15 mouse cellular contexts compared by ENCODE assay signal in the genomic region with DNA sequence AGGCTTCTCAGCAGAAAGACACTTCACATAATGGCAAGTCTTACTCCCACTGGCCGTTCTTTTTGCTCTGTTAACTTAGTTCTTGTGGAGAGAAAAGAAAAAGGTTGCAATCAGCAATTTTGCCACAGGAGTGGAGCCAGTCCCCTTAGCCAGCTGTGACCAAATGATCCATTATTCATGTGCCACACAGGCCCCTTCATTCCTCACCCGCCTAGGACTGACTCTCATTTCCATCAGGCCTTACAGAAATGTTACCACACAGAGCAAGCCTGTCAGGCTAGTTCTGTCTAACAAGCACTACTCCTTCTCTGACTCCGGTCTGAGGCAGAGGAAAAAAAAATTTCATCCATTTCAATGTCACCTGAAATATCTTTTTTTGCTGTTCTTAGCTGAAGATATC.
A peak's percentile ranks its signal among the peaks of the same experiment; 100 is the strongest.
DNase-seq lines count a peak whose midpoint lies in the region; ATAC-seq lines count a peak whose summit lies in the region.
"Had no signal": no experiment of that assay in that cellular context is flagged by ENCODE, and none has a peak within 500 bp of the region (broad histone marks: within the 10 kb centered on the region; RNA-seq: fewer than 3 reads in every experiment).

No protein-coding gene starts in this region.

- no peaks in the 10 kb centered on the region for H3K27me3 ChIP-seq in midbrain, embryonic 12.5 days
- H3K27me3 ChIP-seq: heart, embryonic 13.5 days; liver, embryonic 12.5 days had no signal

- H3K4me3 ChIP-seq in midbrain, embryonic 12.5 days: no peak overlapping the region
- H3K4me3 ChIP-seq: heart, embryonic 13.5 days; limb, embryonic 10.5 days; liver, embryonic 12.5 days had no signal

- H3K4me2 ChIP-seq in midbrain, embryonic 12.5 days (replicated peaks): no peak overlapping the region
- H3K4me2 ChIP-seq: heart, embryonic 13.5 days; liver, embryonic 12.5 days had no signal

- peaks cover 6% of the 10 kb centered on the region; the same call in 1 of the 2 replicates for H3K4me1 ChIP-seq in midbrain, embryonic 12.5 days
- H3K4me1 ChIP-seq: heart, embryonic 13.5 days; limb, embryonic 10.5 days; liver, embryonic 12.5 days had no signal

- no peaks in the 10 kb centered on the region for H3K36me3 ChIP-seq in midbrain, embryonic 12.5 days
- H3K36me3 ChIP-seq: heart, embryonic 13.5 days; limb, embryonic 10.5 days; liver, embryonic 12.5 days had no signal

- no peak overlapping the region for H3K9ac ChIP-seq in midbrain, embryonic 12.5 days (replicated peaks)
- H3K9ac ChIP-seq: heart, embryonic 13.5 days; liver, embryonic 12.5 days had no signal

- peak; percentile 96 for ATAC-seq in midbrain, embryonic 12.5 days (ENCODE audit: low FRiP score, low read depth)
- ATAC-seq: liver, embryonic 12.5 days had no signal

- WGBS in midbrain, embryonic 12.5 days: 19% methylated on average over 3 of the region's 3 CpGs

- no peak overlapping the region; the same call in 1 of the 2 replicates for H3K27ac ChIP-seq in midbrain, embryonic 12.5 days (replicated peaks)
- H3K27ac ChIP-seq: heart, embryonic 13.5 days; kidney, postnatal 0 days; limb, embryonic 10.5 days; liver, embryonic 12.5 days had no signal

- H3K9me3 ChIP-seq in midbrain, embryonic 12.5 days: no peaks in the 10 kb centered on the region
- H3K9me3 ChIP-seq: heart, embryonic 13.5 days; limb, embryonic 10.5 days; liver, embryonic 12.5 days had no signal

- DNase-seq in embryo, embryonic 10 days (ENCODE audit: low spot score): peak; percentile 15
- DNase-seq in embryo, embryonic 9.5 days (ENCODE audit: extremely low spot score): no peak
- peak; percentile 2 to 12 for DNase-seq in kidney, adult 8-10 months
- no peak for DNase-seq in kidney, postnatal 36 days
- DNase-seq in embryo, embryonic 11 days: peak; percentile 25
- DNase-seq in left cerebral cortex, adult 11 months (ENCODE audit: low spot score): no peak
- DNase-seq in layer of hippocampus, adult 9-11 months: no peak
- DNase-seq: adrenal gland, postnatal 10 days; cerebellum, adult 9-10 months; thymus, adult 2 months had no signal

Comparison
In these comparisons a context has a peak if more than half of its experiments do, and no peak if none do; other contexts are left out.
1. DNase-seq: peak in embryo, embryonic 10 days (single experiment), kidney, adult 8-10 months (2 of 2) and embryo, embryonic 11 days (single experiment); none in embryo, embryonic 9.5 days (single experiment), kidney, postnatal 36 days (0 of 2), left cerebral cortex, adult 11 months (single experiment) and layer of hippocampus, adult 9-11 months (single experiment).